Mouse (Mus musculus) C2C12 (cell line): Measurements from ENCODE around the gene Ttc7.
"Not testable (repeated sequence)": the region's sequence is repeated elsewhere in the genome, so short reads cannot be mapped to it uniquely, and the experiment has no call there.

Experiments
- CEBPB ChIP-seq: IDR thresholded peaks from one replicate; pipeline ENCODE4 v1.6.1; 2011; ENCODE audit warnings: low read depth, mild to moderate bottlenecking, control low read depth, moderate library complexity
- CTCF ChIP-seq: IDR thresholded peaks from one replicate; pipeline ENCODE4 v1.5.1; 2011; ENCODE audit not compliant: control insufficient read depth, insufficient read depth, insufficient read length
- FOSL1 ChIP-seq: IDR thresholded peaks from one replicate; pipeline ENCODE4 v1.8.0; 2011; ENCODE audit warnings: mild to moderate bottlenecking, low read length; ENCODE audit not compliant: poor library complexity, insufficient read depth, severe bottlenecking
- MAX ChIP-seq: IDR thresholded peaks from one replicate; pipeline ENCODE4 v1.6.1; 2011; ENCODE audit warnings: mild to moderate bottlenecking, control low read depth
- MYOD1 ChIP-seq: IDR thresholded peaks from one replicate; pipeline ENCODE4 v1.6.1; 2011; ENCODE audit warnings: low read depth; ENCODE audit not compliant: control insufficient read depth, insufficient read length
- MYOG ChIP-seq: IDR thresholded peaks from one replicate; pipeline ENCODE4 v1.6.1; 2011; ENCODE audit not compliant: control insufficient read depth, insufficient read length; ENCODE audit errors: extremely low read depth
- USF1 ChIP-seq: IDR thresholded peaks from one replicate; pipeline ENCODE4 v1.6.1; 2011; ENCODE audit warnings: low read depth, mild to moderate bottlenecking, control low read depth, moderate library complexity

DNA sequence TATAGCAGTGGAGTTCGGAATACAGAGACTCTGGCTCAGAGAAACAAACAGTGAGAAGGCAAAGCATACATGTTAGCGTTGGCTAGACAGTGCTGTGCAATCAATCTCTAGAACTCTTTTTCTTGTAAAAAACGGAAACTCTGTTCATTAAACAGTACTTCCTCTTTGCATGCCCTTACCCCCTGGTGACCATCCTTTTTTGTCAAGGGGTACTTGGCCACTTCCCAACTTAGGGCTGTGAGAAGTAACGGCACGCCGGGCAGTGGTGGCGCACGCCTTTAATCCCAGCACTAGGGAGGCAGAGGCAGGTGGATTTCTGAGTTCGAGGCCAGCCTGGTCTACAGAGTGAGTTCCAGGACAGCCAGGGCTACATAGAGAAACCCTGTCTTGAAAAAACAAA is 18.9 kb downstream of the Ttc7 start:
- TF ChIP-seq CEBPB, CTCF, MYOD1, MYOG, USF1, MAX, FOSL1: not testable (repeated sequence)
